Mouse (Mus musculus) ES-E14 (cell line): ENCODE results near the gene Mical2.

Experiments used
- CHD2 ChIP-seq: IDR thresholded peaks from 2 replicates; pipeline ENCODE4 v1.6.1; 2014; ENCODE audit warnings: mild to moderate bottlenecking, low read depth, low read length, inconsistent platforms
- HCFC1 ChIP-seq: IDR thresholded peaks from 2 replicates; pipeline ENCODE4 v1.6.1; 2012; ENCODE audit warnings: low read length, inconsistent platforms, borderline replicate concordance; ENCODE audit not compliant: insufficient read depth
- ZC3H11A ChIP-seq: IDR thresholded peaks from 2 replicates; pipeline ENCODE4 v1.6.1; 2012; ENCODE audit warnings: low read depth, mild to moderate bottlenecking, inconsistent platforms, low read length, borderline replicate concordance
- ZNF384 ChIP-seq: IDR thresholded peaks from 2 replicates; pipeline ENCODE4 v1.6.1; 2012; ENCODE audit warnings: low read depth, low read length, inconsistent platforms

- no peak for TF ChIP-seq HCFC1
- no peak for TF ChIP-seq CHD2
- TF ChIP-seq ZNF384, result no peak
- TF ChIP-seq ZC3H11A, result no peak
Observed at GRCm38 (mm10) chr7:112238768-112239728, 13.4 kb downstream of the Mical2 start.
